Mouse (Mus musculus) liver, adult 2 months (tissue): Measurements from ENCODE around the gene Rnf113a2.

Source experiments
- CTCF ChIP-seq: fragments of 200-500 bp; IDR thresholded peaks from 2 replicates; pipeline ENCODE4 v1.5.1; 2011; ENCODE audit warnings: low read depth, low read length, control low read depth
- POLR2A ChIP-seq: fragments of 200-500 bp; IDR thresholded peaks from 2 replicates; pipeline ENCODE4 v1.6.1; 2011; ENCODE audit warnings: low read length, control low read depth; ENCODE audit not compliant: insufficient read depth; ENCODE audit errors: extremely low read depth

- TF ChIP-seq CTCF, result no peak
- TF ChIP-seq POLR2A, result peak; percentile 61; the same call in 1 of the 2 replicates
These were observed at the start of gene Rnf113a2 for GRCm38 (mm10) chr12:84416834-84417604.
